Mouse (Mus musculus) testis, postnatal 10 days (tissue): ENCODE data around the gene Enthd1.

Experiments used
- DNase-seq: peaks from one replicate; pipeline ENCODE4 v3.0.0; 2021; ENCODE audit warnings: low spot score

Gene Enthd1

GRCm38 (mm10) chr15:80574211-80575040, 9.5 kb upstream of the Enthd1 start:
- DNase-seq, result no peak

DNA sequence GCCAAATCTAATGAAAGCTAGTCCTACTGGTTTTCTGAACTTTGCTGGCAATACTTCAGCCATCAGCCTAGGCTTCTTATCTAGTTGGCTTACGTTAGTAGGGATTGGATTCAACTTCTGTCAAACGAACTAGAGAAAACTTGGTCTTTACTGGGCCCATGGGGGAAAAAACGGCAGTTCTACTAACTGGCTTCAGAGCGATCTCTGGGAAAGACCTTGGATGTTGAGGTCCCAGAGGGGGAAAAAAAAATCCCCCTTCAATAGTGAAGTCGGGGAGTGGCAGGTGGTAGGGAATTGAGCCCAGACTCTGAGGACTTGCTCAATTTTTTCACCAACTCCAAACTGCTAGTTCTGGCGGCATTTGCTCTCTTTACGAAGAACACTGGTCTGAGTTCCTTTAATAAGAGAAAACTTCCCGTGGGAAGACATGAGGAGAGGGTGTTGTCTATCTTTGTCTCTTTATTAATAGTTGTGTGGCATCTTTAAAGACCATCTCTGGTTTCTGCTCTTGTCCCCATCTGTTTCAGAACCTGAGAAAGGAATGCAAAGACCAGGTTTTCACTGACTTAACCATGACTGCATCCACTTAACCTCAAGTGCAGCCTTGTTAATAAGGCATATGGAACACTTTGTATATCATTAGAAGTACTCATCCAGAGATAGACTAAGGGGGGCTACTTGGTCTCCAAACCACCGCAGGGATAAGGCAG, 8.0 kb upstream of the Enthd1 start:
- DNase-seq, result no peak

GRCm38 (mm10) chr15:80572291-80572690, 7.3 kb upstream of the Enthd1 start, which contains the start of gene Grap2:
Grap2 (plus strand) TSS chr15:80572594.
- no peak for DNase-seq

DNA sequence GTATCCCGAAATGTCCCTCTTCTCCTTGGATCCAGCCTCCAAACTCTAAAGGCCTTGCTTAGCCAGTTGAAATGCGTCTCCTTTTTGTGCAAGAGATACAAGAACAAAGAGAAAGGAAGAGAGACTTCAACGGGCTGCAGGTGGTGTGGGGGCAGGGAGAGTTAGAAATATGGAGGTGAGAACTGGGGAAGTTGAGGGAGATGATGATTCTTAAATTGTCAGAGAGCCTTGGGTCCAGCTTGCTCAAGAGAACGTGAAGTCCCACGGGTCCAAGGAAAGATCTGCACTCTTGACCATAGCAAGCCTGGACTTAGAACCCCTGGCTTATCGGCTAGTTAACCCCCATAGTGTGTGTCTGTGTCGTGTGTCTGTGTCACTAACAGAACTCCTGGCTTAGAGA, 6.7 kb upstream of the Enthd1 start:
- DNase-seq, result no peak

DNA sequence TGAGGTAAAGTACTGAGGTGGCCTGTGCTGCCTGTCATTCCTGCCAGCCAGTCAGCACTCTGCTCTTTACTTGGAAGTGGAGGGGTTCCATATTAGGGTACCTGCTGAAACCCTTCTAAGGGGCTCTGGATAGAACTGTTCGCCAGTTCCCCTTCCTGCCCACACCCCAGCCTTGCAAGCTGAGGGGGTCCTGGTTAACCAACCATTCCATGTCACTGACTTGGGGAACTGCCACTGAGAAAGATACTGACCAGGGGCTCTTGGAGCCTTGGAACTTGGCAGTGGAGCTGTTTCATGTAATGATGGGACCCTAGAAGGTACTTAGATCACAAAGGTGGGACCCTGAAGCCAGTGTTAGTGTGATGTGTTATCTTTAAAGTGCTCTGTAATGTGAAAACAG, 5.3 kb upstream of the Enthd1 start:
- no peak for DNase-seq

- no peak for DNase-seq
Observed at GRCm38 (mm10) chr15:80569205-80569604, 4.2 kb upstream of the Enthd1 start.

DNA sequence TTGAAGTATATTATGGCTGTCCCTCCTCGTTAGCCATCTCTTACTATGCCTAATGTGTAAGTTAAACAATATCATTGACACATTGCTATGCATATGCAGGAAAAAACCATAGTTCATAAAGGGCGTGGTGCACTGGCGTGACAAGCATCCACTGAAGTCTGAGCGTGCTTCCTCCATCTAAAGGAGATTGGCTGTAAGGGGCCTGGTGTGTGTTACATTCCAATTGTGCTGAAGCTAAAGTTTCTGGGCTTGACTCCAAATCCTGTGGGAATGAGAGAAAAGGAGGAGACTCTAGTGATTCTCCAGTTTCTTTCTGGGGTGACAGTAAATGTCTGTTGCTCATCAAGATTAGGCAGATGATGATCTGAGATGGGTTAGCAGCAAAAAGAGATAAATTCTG, 2.8 kb upstream of the Enthd1 start:
- DNase-seq, result no peak

GRCm38 (mm10) chr15:80567139-80567538, 2.2 kb upstream of the Enthd1 start:
- no peak for DNase-seq

GRCm38 (mm10) chr15:80566696-80567095, 1.7 kb upstream of the Enthd1 start:
- no peak for DNase-seq

DNA sequence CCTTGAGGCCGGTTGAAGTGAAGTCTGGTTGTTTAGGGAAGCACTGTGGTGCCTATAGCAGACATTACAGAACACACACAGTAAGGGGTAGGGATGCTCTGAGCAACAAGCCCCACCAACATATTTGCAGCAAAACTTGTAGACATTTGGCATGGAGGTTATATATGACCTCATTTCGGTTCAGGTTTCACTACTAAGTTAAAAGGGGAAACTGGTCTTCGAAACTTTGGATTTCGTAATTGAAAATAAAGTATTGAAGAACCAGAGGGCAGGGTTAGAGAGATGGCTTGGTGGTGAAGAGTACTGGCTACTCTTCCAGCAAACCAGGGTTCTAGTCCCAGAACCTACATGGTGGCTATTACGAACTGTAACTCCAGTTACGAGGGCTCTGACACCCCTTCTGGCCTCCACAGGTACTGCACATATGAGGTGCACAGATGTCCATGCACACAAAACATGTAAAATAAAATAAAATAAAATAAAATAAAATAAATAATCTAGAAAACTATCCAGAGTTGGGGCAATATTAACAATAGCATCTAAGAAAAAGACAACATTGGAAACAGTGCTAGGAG, 1.2 kb downstream of the Enthd1 start:
- no peak for DNase-seq

GRCm38 (mm10) chr15:80562446-80562845, 2.5 kb downstream of the Enthd1 start:
- DNase-seq, result no peak

- DNase-seq, result no peak
Observed at GRCm38 (mm10) chr15:80560646-80561580, 4.0 kb downstream of the Enthd1 start.

GRCm38 (mm10) chr15:80559978-80560377, 5.0 kb downstream of the Enthd1 start:
- no peak for DNase-seq

- no peak for DNase-seq
Observed at GRCm38 (mm10) chr15:80559534-80559933, 5.4 kb downstream of the Enthd1 start.

DNA sequence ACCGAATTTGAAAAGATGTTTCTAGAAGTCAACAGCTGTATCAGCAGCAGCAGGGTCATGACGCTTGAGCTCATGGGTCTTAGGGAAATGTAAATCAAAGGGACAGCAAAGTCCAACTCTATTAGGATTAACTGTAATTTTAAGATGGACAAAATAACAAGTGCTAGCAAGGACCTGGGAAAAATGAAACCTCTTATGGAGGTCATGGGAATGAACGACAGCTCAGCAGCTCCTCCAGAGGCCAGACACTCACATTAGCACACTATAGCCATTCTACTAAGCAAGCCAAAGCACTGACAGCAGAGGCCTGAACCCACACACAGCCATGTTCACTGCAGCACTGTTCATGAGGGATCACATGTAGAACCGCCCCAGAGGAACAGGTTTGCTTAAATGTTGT, 7.2 kb downstream of the Enthd1 start:
- no peak for DNase-seq

- no peak for DNase-seq
Observed at GRCm38 (mm10) chr15:80556021-80556420, 8.9 kb downstream of the Enthd1 start.

GRCm38 (mm10) chr15:80554860-80555822, 9.8 kb downstream of the Enthd1 start:
- DNase-seq, result no peak

DNA sequence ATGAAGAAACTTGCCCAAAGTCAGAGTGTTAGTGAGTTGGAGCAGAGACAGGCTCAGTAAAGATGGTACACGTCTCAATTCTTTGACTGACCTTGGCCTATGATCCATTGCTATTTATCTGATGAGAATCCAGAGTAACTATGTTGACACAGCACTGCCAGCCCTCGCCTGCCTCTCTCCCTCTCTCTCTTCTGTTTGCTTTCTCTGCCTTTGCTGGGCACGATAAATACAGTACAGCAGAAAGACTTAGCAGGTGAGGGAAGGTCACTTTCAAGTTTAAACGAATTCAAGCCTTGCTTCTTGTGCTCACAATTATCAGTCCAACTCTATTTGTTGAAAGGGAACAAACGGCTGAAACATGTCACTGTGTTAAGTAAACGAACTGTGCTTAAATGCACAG, 19.5 kb downstream of the Enthd1 start:
- DNase-seq, result no peak

- no peak for DNase-seq
Observed at GRCm38 (mm10) chr15:80544115-80544514, 20.8 kb downstream of the Enthd1 start.

GRCm38 (mm10) chr15:80538671-80539340, 26.1 kb downstream of the Enthd1 start:
- no peak for DNase-seq
